Mouse (Mus musculus) small intestine, adult 2 months (tissue): ENCODE results near the gene Sh3bgr. TPM values are rescaled to one million over a fixed set of nuclear protein-coding genes. Genes with fewer than 3 reads are reported as not detected.

ENCODE experiments used
- H3K27ac ChIP-seq: fragments of 200-500 bp; 2 replicates; pipeline ENCODE4 v1.5.1; 2012; ENCODE audit warnings: low read depth, low read length, control low read depth, inconsistent platforms; ENCODE audit not compliant: insufficient read depth
- H3K27me3 ChIP-seq: fragments of 200-500 bp; 2 replicates; pipeline ENCODE4 v1.6.1; 2012; ENCODE audit warnings: mild to moderate bottlenecking, moderate library complexity, low read length, inconsistent platforms; ENCODE audit not compliant: control insufficient read depth, insufficient read depth
- H3K36me3 ChIP-seq: fragments of 200-500 bp; 2 replicates; pipeline ENCODE4 v1.6.1; 2012; ENCODE audit warnings: mild to moderate bottlenecking, low read length, control low read depth, inconsistent platforms; ENCODE audit not compliant: control insufficient read depth, insufficient read depth
- H3K4me1 ChIP-seq: fragments of 200-500 bp; 2 replicates; pipeline ENCODE4 v1.6.1; 2012; ENCODE audit warnings: low read length, inconsistent platforms, mixed read lengths; ENCODE audit not compliant: control insufficient read depth, insufficient read depth, insufficient read length
- H3K4me3 ChIP-seq: fragments of 200-500 bp; 2 replicates; pipeline ENCODE4 v1.5.1; 2012; ENCODE audit warnings: low read depth, mild to moderate bottlenecking, control low read depth, inconsistent platforms, low read length, moderate library complexity
- CTCF ChIP-seq: fragments of 200-500 bp; IDR thresholded peaks from 2 replicates; pipeline ENCODE4 v1.5.1; 2012; ENCODE audit warnings: low read depth, mild to moderate bottlenecking, control low read depth, inconsistent platforms, low read length, moderate library complexity, mixed read lengths; ENCODE audit not compliant: insufficient replicate concordance, insufficient read length; ENCODE audit errors: extremely low read depth
- POLR2A ChIP-seq: fragments of 200-500 bp; IDR thresholded peaks from 2 replicates; pipeline ENCODE4 v1.6.1; 2012; ENCODE audit warnings: low read depth, mild to moderate bottlenecking, control low read depth, inconsistent platforms, low read length, moderate library complexity
- WGBS: fragments of 180-500 bp; shearing (Covaris S2); methylation state at CpG from one replicate; pipeline ENCODE4 v1.1.7; 2018; 5-methylcytosine and 5-hydroxymethylcytosine counted together
- polyA plus RNA-seq: library from polyadenylated mRNA; depleted of rRNA; stranded (reverse); fragments of >200 nt; gene quantifications from 2 replicates; pipeline ENCODE4 v1.2.3, GENCODE M21; 2012

Sh3bgr gene
- polyA plus RNA-seq, 1 experiment = 4.5 TPM

DNA sequence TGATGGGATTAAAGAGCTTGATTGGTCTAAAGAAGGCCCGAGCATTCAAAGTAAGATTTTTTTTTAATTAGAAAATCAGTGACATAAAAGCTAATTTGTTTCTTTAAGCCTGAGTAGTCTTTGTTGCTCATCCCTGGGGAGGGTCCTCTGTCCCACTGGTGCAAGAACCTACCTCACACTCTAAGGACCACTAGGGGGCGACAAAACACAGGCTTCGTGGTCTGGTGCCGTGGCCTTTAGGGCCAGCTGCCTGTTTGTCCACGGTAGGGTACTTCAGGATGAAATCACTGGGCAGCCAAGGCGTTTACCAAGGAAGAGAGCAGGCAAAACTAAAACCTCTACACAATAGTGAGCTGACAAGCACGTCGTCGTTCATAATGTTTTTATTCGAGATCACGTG lies 30.2 kb downstream of the Sh3bgr start:
- 30% methylated on average over 11 of the region's 11 CpGs for WGBS
- H3K27me3 ChIP-seq = no peaks in the 10 kb centered on the region
- H3K4me1 ChIP-seq = peaks cover 7% of the 10 kb centered on the region; the same call in 1 of the 2 replicates
- no peaks in the 10 kb centered on the region for H3K36me3 ChIP-seq
- TF ChIP-seq POLR2A = no peak
- peak; percentile 93 for TF ChIP-seq CTCF
- H3K4me3 ChIP-seq = no peak overlapping the region
- H3K27ac ChIP-seq = no peak overlapping the region

DNA sequence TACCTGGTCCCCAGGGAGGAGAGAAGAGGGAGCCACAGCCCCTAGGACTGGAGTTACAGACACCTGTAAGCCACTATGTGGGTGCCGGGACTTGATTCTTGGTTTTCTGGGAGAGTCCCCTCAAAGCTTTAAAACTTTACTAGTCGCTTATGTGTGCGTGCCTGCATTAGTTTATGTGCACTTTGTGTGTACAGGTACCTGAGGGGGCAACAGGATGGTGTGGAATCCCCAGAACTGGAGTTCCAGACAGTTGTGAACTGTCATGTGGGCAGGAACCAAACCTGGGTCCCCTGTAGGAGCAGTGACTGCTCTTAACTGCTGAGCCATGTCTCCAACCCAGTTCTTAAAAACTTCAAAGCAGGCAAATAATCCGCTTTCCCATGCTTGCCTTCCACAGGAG lies 31.0 kb downstream of the Sh3bgr start:
- H3K27me3 ChIP-seq = no peaks in the 10 kb centered on the region
- no peak overlapping the region for H3K27ac ChIP-seq
- WGBS = 95% methylated on average over 4 of the region's 4 CpGs
- no peaks in the 10 kb centered on the region for H3K36me3 ChIP-seq
- H3K4me1 ChIP-seq = peaks cover 7% of the 10 kb centered on the region; the same call in 1 of the 2 replicates
- TF ChIP-seq POLR2A (no peak), CTCF (no peak)
- no peak overlapping the region for H3K4me3 ChIP-seq

DNA sequence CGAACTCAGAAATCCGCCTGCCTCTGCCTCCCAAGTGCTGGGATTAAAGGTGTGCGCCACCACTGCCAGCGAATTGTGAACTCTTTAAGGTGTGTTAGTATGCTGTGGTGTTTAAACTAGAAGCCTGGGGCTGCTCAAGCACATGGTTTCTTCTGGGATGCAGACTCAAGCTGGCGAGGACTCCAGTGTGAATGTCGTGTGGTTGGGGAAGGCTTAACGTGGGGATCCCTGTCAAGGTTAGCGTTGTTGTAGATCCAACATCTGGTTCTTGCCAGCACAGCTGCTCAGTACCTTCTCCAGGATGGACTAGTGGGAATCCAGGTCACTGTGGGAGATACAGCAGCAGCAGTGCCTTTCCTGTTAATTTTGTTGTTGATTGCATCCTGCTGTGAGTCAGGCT lies 31.7 kb downstream of the Sh3bgr start:
- Histone ChIP-seq H3K27me3 (no peaks in the 10 kb centered on the region), H3K4me1 (peaks cover 7% of the 10 kb centered on the region; the same call in 1 of the 2 replicates), H3K4me3 (no peak overlapping the region), H3K36me3 (no peaks in the 10 kb centered on the region), H3K27ac (no peak overlapping the region)
- WGBS = 88% methylated on average over 8 of the region's 8 CpGs
- no peak for TF ChIP-seq CTCF

- no peaks in the 10 kb centered on the region for H3K4me1 ChIP-seq
- no peak overlapping the region for H3K4me3 ChIP-seq
- no peaks in the 10 kb centered on the region for H3K27me3 ChIP-seq
- WGBS = 89% methylated on average over 8 of the region's 8 CpGs
- no peaks in the 10 kb centered on the region for H3K36me3 ChIP-seq
- TF ChIP-seq CTCF (no peak), POLR2A (no peak)
- H3K27ac ChIP-seq = no peak overlapping the region
Observed at GRCm38 (mm10) chr16:96233996-96234395, 33.7 kb downstream of the Sh3bgr start.

GRCm38 (mm10) chr16:96235366-96235970 lies 35.2 kb downstream of the Sh3bgr start, which contains the start of gene B3galt5:
Gene B3galt5, plus strand, starts transcription at chr16:96235801.
- H3K27ac ChIP-seq = no peak within 1 kb of the TSS
- H3K36me3 ChIP-seq = no peaks in the 10 kb centered on the region
- no peaks in the 10 kb centered on the region for H3K4me1 ChIP-seq
- H3K27me3 ChIP-seq = no peaks in the 10 kb centered on the region
- TF ChIP-seq CTCF (no peak), POLR2A (no peak)
- H3K4me3 ChIP-seq = no peak within 1 kb of the TSS
- WGBS = 75% methylated on average over 17 of the region's 17 CpGs

DNA sequence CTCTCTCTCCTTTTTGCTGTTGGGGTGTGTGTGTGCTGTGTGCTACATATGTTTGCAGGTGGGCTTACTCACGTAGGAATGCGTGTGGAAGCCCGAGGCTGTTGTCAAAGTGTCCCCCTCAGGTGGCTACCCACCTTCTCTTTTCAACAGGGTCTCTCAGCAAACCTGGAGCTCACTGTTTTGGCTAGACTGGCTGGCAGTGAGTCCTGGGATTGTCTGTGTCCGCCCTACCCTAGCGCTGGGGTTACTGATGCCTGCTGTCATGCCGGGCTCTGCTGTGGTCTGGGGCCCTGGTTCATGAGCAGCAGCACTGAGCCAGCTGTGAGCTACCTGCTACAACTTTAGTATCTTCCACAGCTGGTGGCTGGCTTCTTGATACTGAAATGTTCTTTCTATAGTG lies 44.2 kb downstream of the Sh3bgr start:
- no peak overlapping the region for H3K27ac ChIP-seq
- 72% methylated on average over 6 of the region's 6 CpGs for WGBS
- no peaks in the 10 kb centered on the region for H3K4me1 ChIP-seq
- H3K27me3 ChIP-seq = no peaks in the 10 kb centered on the region
- H3K4me3 ChIP-seq = no peak overlapping the region
- TF ChIP-seq POLR2A (no peak), CTCF (no peak)
- no peaks in the 10 kb centered on the region for H3K36me3 ChIP-seq

- no peak for TF ChIP-seq CTCF
- no peak for TF ChIP-seq POLR2A
- Histone ChIP-seq H3K4me3 (no peak overlapping the region), H3K27me3 (no peaks in the 10 kb centered on the region), H3K4me1 (no peaks in the 10 kb centered on the region), H3K36me3 (no peaks in the 10 kb centered on the region), H3K27ac (no peak overlapping the region)
- 83% methylated on average over 7 of the region's 7 CpGs for WGBS
Observed at GRCm38 (mm10) chr16:96249635-96250034, 49.4 kb downstream of the Sh3bgr start.
